In the genomic region with DNA sequence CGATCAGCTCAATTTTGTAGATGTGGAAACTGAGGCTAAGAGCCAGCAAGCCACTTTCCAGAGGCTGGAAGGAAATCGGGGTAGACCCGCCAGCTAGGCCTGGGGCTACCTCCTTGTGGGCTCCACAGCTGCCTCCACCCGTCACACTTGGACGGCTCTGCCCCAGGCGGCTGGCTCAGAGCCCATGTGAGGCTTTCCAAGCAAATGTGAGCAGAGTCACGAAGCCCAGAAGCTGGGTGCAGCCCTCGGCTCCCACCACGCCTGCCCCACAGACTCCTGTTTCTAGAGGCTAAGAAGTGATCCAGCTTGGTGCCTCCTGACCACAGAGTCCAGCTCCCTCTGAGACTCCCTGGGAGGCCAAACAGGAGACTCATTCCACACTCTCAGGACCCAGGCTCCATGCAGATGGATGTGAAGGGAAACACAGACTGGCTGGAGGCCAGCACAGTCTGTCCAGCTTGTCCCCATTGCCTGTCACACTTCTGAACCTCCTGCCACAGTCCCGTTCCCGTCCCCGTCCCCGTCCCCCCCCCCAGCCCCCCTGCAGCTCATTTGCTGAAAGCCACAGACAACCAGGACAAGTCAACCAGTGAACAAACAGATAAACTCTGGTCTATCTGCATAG, we compare ENCODE assay signal across 7 mouse cellular contexts. TPM values are rescaled to one million over a fixed set of nuclear protein-coding genes. Genes with fewer than 3 reads are reported as not detected.
A peak's percentile ranks its signal among the peaks of the same experiment; 100 is the strongest.
DNase-seq lines count a peak whose midpoint lies in the region; ATAC-seq and TF ChIP-seq lines count a peak whose summit lies in the region.

No protein-coding gene starts in this region.

- peak overlapping the region; percentile 28; the same call in 1 of the 2 replicates for H3K9ac ChIP-seq in heart, postnatal 0 days (replicated peaks; ENCODE audit: low read depth, low read length)

- no peaks in the 10 kb centered on the region for H3K9me3 ChIP-seq in heart, postnatal 0 days (replicated peaks; ENCODE audit: control insufficient read depth, low read length)

- H3K4me3 ChIP-seq in heart, postnatal 0 days (ENCODE audit: low read depth, low read length): peak overlapping the region; percentile 6; the same call in 1 of the 2 replicates

- ATAC-seq in Patski: peak; percentile 89
- ATAC-seq in heart, postnatal 0 days (ENCODE audit: insufficient read depth, low read depth): peak; percentile 63

- H3K27ac ChIP-seq in heart, postnatal 0 days (ENCODE audit: low read depth): peak overlapping the region; percentile 64

- peaks cover 33% of the 10 kb centered on the region for H3K4me1 ChIP-seq in heart, postnatal 0 days (ENCODE audit: control insufficient read depth, insufficient read depth)

- WGBS in heart, postnatal 0 days: 6% methylated on average over 13 of the region's 13 CpGs

- TF ChIP-seq EP300 in heart, postnatal 0 days (IDR thresholded peaks at IDR 0.05; ENCODE audit: low read depth): no peak

- POLR2A ChIA-PET in Patski (lab: Charles Lee): no interaction called here

- H3K36me3 ChIP-seq in heart, postnatal 0 days (replicated peaks; ENCODE audit: control insufficient read depth, insufficient read depth, low read length): no peaks in the 10 kb centered on the region

- TF ChIP-seq CTCF in Patski (IDR thresholded peaks at IDR 0.05): no peak
- no peak for TF ChIP-seq CTCF in heart, postnatal 0 days (IDR thresholded peaks at IDR 0.05; ENCODE audit: low read depth)

- H3K27me3 ChIP-seq in Patski: no peaks in the 10 kb centered on the region
- no peaks in the 10 kb centered on the region for H3K27me3 ChIP-seq in heart, postnatal 0 days (ENCODE audit: control insufficient read depth, insufficient read depth, low read length)

- CTCF ChIA-PET in Patski (lab: Charles Lee): interaction anchor here (1.0 to 1.4 kb wide), 3 partner anchors 17 to 57 kb away, joined by 3 to 4 read pairs (median 4); no protein-coding TSS in a partner anchor

- in situ Hi-C loops in Patski (cut with MboI; ENCODE audit: low pct_unique_long_range_greater_than_20kb): no loop called here

- DNase-seq in 3T3-L1 (ENCODE audit: low read depth, low spot score) (peak; percentile 91), Patski (ENCODE audit: low read depth, low spot score) (peak; percentile 93)
- peak; percentile 96 for DNase-seq in fibroblast of lung, adult 2 months (ENCODE audit: low read depth)
- peak; percentile 62 for DNase-seq in heart, postnatal 0 days (ENCODE audit: low spot score)
- peak; percentile 90 to 93 for DNase-seq in kidney, postnatal 25 days
- peak; percentile 84 to 93 for DNase-seq in lung, postnatal 4 days
- peak; percentile 66 to 69 for DNase-seq in urinary bladder, postnatal 4 days (ENCODE audit: low spot score in 2 of 2)

- peak overlapping the region; percentile 43 for H3K4me2 ChIP-seq in heart, postnatal 0 days (ENCODE audit: low read depth, low read length)

RNA-seq across cellular contexts. Expression of a gene that starts 4.9 kb away (rescaled TPM):
- 44.9 TPM for polyA plus RNA-seq in Patski (2021)
- total RNA-seq in heart, postnatal 0 days (2014; rRNA removed; ENCODE audit: low replicate concordance): 28.0 and 30.5 TPM in 2 replicates
- 1.8 and 1.9 TPM in 2 replicates for polyA plus RNA-seq in heart, postnatal 0 days (2015; fragmentation: Nextera tagmentation; extraction: Ambion mirVana)

RNA-seq across cellular contexts. Expression of a gene that starts 26.7 kb away (rescaled TPM):
- polyA plus RNA-seq in Patski (2021): 58.9 TPM
- total RNA-seq in heart, postnatal 0 days (2014; rRNA removed; ENCODE audit: low replicate concordance): 17.3 and 19.6 TPM in 2 replicates
- polyA plus RNA-seq in heart, postnatal 0 days (2015; fragmentation: Nextera tagmentation; extraction: Ambion mirVana): 10.8 and 12.2 TPM in 2 replicates

Comparison
In these comparisons a context has a peak if more than half of its experiments do, and no peak if none do; other contexts are left out.
1. Peak in every context shown above with its lines: DNase-seq, ATAC-seq, H3K4me3 ChIP-seq and H3K27ac ChIP-seq.
2. RNA of a gene that starts 4.9 kb away (polyA plus RNA-seq): 44.9 TPM in Patski (single experiment); 1.8 to 1.9 TPM in heart, postnatal 0 days; every median in the first group is over 10 times any median in the second.